Comparison of ENCODE assay signal across 9 mouse cellular contexts in genomic region chr17:70521971-70522370, GRCm38 (mm10).
A peak's percentile ranks its signal among the peaks of the same experiment; 100 is the strongest.
DNase-seq lines count a peak whose midpoint lies in the region; ATAC-seq lines count a peak whose summit lies in the region.
"Had no signal": no experiment of that assay in that cellular context is flagged by ENCODE, and none has a peak within 500 bp of the region (broad histone marks: within the 10 kb centered on the region; RNA-seq: fewer than 3 reads in every experiment).

No protein-coding gene starts in this region.

- no peaks in the 10 kb centered on the region for H3K4me1 ChIP-seq in heart, embryonic 12.5 days (replicated peaks)
- no peaks in the 10 kb centered on the region for H3K4me1 ChIP-seq in embryonic facial prominence, embryonic 15.5 days
- H3K4me1 ChIP-seq: megakaryocyte, embryonic 14.5 days had no signal

- peaks cover 8% of the 10 kb centered on the region; the same call in 1 of the 2 replicates for H3K9me3 ChIP-seq in heart, embryonic 12.5 days (replicated peaks)
- H3K9me3 ChIP-seq in embryonic facial prominence, embryonic 15.5 days (replicated peaks), result no peaks in the 10 kb centered on the region

- DNase-seq in heart, postnatal 25 days (ENCODE audit: low spot score), result no peak
- peak; percentile 89 for DNase-seq in brain, adult 2 months (ENCODE audit: low read depth, low spot score)
- peak; percentile 57 to 59 for DNase-seq in left cerebral cortex, postnatal 14 days (ENCODE audit: low spot score in 2 of 2)
- no peak for DNase-seq in adrenal gland, postnatal 36 days
- no peak for DNase-seq in adipocyte (ENCODE audit: low spot score)

- H3K27ac ChIP-seq in heart, embryonic 12.5 days (ENCODE audit: poor library complexity, severe bottlenecking), result no peak overlapping the region
- no peak overlapping the region for H3K27ac ChIP-seq in embryonic facial prominence, embryonic 15.5 days (replicated peaks)

- WGBS in heart, embryonic 12.5 days, result 35% methylated on average over 11 of the region's 11 CpGs
- 24% methylated on average over 11 of the region's 11 CpGs for WGBS in embryonic facial prominence, embryonic 15.5 days

- H3K27me3 ChIP-seq in heart, embryonic 12.5 days (replicated peaks), result no peaks in the 10 kb centered on the region; the same call in 1 of the 2 replicates
- no peaks in the 10 kb centered on the region for H3K27me3 ChIP-seq in embryonic facial prominence, embryonic 15.5 days
- H3K27me3 ChIP-seq: megakaryocyte, embryonic 14.5 days had no signal

- H3K9ac ChIP-seq in heart, embryonic 12.5 days, result no peak overlapping the region
- H3K9ac ChIP-seq in embryonic facial prominence, embryonic 15.5 days, result no peak overlapping the region

- H3K4me2 ChIP-seq in heart, embryonic 12.5 days, result peak overlapping the region; percentile 25; the same call in 1 of the 2 replicates
- H3K4me2 ChIP-seq in embryonic facial prominence, embryonic 15.5 days (replicated peaks), result peak overlapping the region; percentile 38

- H3K4me3 ChIP-seq in heart, embryonic 12.5 days, result no peak overlapping the region
- H3K4me3 ChIP-seq in embryonic facial prominence, embryonic 15.5 days (replicated peaks), result peak overlapping the region; percentile 29
- H3K4me3 ChIP-seq: megakaryocyte, embryonic 14.5 days had no signal

- no peak for ATAC-seq in heart, embryonic 12.5 days (ENCODE audit: insufficient number of reproducible peaks, low FRiP score)
- no peak for ATAC-seq in embryonic facial prominence, embryonic 15.5 days (ENCODE audit: insufficient number of reproducible peaks, low FRiP score, low TSS enrichment, low read depth)
- ATAC-seq in granulocyte monocyte progenitor cell, adult 5-6 weeks (replicated peaks; ENCODE audit: poor library complexity, severe bottlenecking), result no peak

- intact Hi-C loops in heart, postnatal 25 days (cut with DNase I), result loop anchor here (10.0 kb wide), 1 partner anchor 453 kb away; no protein-coding TSS in a partner anchor
- intact Hi-C loops in left cerebral cortex, postnatal 14 days (cut with DNase I), result loop anchor here (2.0 to 5.0 kb wide), 2 partner anchors 35 to 91 kb away; no protein-coding TSS in a partner anchor

- no peaks in the 10 kb centered on the region for H3K36me3 ChIP-seq in heart, embryonic 12.5 days
- H3K36me3 ChIP-seq in embryonic facial prominence, embryonic 15.5 days, result no peaks in the 10 kb centered on the region

Comparison
In these comparisons a context has a peak if more than half of its experiments do, and no peak if none do; other contexts are left out.
1. DNase-seq: peak in brain, adult 2 months (single experiment) and left cerebral cortex, postnatal 14 days (2 of 2); none in heart, postnatal 25 days (single experiment), adrenal gland, postnatal 36 days (0 of 2) and adipocyte (single experiment).